Mouse (Mus musculus) E14TG2a.4 (cell line): ENCODE data around the gene Coro7.

Source experiments
- CTCF ChIP-seq: conservative IDR thresholded peaks from 2 replicates; pipeline ENCODE4 v1.5.1; 2014; ENCODE audit warnings: low read length
- POU5F1 ChIP-seq: IDR thresholded peaks from 2 replicates; pipeline ENCODE4 v1.6.1; 2014; ENCODE audit warnings: low read length, borderline replicate concordance

DNA sequence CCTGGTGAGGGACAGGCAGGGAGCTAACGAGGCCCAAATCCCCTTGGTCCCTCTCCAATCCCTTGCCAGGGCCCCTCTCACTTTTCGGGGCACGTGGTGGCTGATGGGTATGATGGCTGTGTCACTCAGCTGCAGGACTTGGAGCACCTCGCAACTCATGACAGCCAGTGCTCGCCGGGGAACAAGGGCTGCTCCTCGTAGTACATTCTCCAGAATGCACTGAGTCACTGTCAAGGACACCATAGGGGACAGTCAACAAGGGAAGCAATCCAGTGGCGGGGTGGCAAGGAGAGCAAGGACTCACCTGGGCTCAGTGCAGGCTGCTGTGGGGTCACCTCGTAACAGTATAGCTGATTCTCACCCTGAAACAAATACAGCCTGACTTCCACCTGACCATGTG, 44.9 kb downstream of the Coro7 start:
- TF ChIP-seq CTCF (no peak), POU5F1 (no peak)
